Mouse (Mus musculus) spleen, postnatal 36 days (tissue): ENCODE data around the gene Epn1.

Experiments
- DNase-seq, 2 experiments: peaks; one replicate each; pipeline ENCODE4 v3.0.0; 2022; ENCODE audit warnings: low spot score in 2 of 2, mixed read lengths in 1 of 2

Epn1 gene

DNA sequence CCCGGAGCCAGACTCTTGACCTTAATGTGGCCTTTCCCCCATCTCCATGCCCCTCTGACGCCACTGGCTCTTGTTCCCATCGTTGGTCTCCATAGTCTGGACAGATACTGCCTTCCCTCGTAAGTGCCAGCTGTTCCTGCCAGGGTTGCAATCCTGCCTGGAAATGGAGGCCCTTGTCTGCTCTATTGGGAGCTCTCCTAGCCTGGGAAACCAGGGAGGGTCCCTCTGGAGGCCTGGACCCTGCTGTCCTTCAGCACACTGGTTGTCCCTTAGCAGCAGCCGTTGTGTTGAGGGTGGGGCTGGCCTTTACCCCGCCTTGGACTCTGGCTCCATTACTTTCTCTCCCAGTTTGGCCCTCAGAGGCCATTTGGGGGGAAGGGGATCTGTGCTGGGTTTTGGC is 12.3 kb downstream of the Epn1 start:
- DNase-seq, result no peak

DNA sequence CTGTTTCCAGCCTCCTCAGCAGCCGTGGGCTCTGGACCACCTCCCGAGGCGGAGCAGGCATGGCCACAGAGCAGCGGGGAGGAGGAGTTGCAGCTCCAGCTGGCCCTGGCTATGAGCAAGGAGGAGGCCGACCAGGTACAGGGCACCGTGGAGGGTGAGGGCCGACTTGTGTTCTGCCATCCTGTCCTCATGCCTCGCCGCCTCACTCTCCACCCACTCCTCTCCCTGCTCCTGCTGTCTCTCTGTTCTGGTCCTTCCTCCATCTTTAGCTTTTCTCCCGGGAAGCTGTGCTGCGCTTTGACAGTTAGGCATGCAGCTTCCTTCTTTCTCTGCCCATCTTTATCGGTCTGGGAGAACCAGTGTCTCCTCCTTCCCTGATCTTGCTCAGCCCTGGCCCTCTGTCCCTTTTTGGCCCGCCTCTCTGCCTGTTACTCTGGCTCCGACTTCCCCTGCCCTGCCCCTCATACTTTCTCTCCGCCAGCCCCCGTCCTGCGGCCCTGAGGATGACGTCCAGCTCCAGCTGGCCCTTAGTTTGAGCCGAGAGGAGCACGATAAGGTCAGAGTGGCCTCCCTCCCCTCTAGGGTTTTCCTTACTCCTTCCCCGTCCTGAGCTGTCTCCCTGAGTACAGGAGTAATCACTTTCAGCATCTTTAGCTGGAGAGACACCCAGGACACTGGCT is 12.9 kb downstream of the Epn1 start:
- DNase-seq, result no peak

DNA sequence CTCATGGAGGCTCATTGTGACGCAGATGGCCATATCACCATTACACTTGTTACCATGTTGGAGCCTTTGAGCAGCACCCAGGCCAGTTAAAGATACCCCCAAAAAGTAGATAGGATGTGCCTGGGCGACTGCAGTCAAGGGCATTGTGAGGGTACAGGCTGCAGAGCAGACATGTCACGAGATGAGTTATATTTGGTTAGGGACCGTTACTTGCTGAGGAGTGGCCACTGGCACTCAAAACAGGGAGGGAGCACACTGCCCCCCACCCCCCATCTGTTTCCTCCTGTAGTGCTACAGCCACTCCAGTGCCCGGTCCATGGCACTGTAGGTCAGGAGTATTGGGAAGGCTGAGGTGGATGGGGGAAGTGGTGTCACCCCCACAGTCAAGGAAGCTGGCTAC is 18.7 kb downstream of the Epn1 start:
- DNase-seq, result no peak

DNA sequence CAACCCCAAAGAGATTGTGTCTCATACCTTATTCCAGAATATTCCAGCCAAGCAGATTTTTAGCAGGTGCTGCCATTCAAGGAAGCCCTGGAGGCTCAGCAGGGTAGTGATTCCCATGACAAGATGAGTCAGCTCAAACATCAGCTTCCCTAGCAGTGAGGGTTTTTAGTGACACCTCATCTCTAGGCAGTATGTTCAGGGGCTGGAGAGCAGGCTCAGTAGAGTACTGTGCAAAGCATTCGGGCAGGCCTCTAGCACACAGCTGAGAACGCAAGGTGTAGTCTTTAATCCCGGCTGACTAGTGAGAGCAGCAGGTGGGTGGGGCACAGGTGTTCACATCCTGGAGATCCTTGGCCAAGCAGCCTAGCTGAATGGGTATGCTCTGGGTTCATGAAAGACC is 19.8 kb downstream of the Epn1 start:
- no peak for DNase-seq

DNA sequence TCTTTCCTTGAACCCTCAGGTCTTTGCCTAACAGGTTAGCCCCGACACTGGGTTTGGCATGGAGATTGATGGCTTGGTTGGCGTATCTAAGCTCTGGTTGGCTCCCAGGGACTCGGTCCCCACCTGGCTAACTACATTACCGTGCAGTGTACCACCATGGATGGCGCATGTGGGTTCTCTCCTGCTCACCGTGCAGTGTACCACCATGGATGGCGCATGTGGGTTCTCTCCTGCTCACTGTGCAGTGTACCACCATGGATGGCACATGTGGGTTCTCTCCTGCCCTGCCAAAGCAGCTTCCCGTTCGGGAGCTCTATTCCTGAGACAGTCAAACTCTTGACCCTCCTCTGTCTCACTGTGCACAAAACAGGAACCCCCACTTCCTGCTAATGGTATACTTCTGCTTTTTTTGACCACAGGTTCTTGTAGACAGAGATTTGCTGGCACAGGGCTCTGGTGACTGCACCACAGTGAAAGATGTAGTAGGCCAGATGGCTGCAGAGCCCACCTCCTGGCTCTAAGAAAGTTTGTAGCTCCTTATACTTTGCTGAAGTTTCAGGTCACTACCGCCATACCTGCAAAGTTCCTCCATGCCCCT is 21.1 kb downstream of the Epn1 start:
- DNase-seq, result peak; percentile 82 to 86

DNA sequence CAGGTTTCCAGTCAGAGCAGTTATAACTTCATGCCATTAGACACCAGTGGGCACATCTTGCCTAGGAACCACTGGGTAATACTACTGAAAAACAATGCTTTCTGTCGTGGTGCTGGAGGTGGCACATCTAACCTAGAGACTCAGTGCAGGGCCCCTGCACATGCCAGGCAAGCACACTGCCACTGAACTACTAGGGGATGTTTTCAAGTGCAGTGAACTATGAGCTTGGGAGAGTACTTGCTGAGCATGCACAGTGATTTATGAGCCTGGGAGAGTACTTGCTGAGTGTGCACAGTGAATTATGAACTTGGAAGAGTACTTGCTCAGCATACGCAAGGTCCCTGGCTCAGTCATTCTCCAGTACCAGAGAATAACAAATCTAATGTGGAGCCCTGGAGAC is 22.5 kb downstream of the Epn1 start:
- no peak for DNase-seq

DNA sequence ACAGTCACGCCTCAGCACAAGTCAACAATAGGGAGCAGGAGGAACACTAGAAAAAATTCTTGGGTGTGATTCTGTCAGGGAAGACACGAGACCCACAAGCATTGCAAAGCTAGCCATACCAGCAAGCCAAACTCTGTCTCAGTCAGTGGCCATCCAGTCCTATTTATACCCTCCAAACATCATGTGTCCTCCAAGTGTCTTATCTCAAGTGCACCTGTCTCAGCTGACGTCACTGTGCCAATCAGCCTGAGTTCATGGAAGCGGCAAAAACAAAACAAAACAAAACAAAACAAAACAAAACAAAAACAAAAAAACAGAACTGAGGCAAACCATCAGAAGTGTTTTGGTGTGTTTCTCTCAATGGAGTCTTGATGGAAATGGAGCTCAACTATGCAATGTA is 28.2 kb downstream of the Epn1 start:
- no peak for DNase-seq

DNA sequence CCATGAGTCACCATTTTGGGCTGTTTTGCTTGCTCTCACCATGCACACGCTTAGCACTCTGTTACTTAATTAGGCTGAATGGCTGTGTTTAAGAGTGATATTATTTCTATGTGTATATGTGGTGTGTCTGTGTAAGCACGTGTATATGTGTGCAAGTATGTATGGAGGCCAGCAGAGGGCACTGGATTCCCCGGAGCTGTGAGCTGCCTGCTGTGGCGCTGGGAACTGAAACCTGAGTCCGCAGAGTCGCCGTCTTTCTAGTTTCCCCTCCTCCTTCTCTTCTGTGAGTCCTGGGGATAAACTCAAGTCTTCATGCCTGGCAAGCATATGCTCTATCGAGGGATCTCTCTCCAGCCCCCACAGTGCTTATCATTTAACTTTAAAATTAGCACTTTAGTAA is 29.3 kb downstream of the Epn1 start:
- no peak for DNase-seq

DNA sequence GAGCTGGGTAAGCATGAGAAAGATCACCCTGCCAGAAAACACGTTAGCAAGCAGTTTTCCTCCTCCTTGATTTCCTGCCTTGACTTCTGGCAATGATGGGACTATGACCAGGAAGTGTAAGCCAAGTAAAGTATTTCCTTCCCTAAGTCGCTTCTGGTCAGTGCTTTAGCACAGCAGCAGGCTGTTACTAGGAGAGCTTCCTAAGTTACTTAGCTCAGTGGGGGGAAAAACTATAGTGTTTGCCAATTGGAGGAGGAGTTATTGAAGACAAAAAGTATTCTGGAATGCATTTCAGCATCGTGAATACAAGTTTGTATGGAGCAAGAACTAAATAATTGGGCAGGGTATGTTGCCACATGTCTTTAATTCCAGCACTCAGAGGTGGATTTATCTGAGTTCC is 32.7 kb downstream of the Epn1 start:
- DNase-seq, result no peak

DNA sequence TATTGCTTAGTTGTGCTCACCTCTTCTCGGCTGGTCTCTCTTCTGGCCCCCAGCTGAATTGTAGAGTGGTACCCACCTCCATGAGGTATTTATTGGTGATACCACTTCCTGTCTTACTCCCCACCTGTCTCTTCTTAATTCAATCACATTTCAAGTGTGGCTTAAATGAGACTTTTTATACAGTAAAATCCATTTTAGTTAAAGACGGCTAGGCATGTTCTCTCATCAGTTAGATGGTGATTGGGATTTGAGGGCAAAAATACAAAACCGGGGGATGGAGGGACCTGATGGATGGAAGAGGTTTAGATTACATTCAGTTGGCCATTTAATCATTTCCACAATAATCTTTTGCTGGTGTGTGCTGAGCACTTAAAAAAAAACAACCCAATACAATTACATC is 36.8 kb downstream of the Epn1 start, which contains the start of gene Rfpl4:
Gene Rfpl4 (minus strand): TSS at position 101 of the 400 bp plus-strand sequence.
- DNase-seq, result no peak

DNA sequence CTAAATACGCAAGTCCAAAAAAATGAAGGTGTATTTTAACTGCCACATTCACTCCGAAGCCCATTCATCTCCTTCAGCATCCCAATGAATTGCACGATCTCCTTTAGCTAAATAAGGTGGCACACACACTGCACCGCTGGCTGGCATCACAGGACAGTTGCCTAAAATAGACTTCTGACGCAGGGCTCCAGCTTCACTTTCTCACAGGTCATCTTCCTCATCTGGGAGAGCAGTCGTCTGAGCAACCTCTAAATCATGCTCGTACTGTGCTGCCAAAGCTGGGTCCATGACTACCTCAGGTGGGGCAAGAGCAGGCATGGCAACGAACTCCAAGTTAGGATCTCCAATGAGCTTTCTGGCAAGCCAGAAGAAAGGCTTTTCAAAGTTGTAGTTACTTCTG is 45.0 kb downstream of the Epn1 start:
- no peak for DNase-seq

DNA sequence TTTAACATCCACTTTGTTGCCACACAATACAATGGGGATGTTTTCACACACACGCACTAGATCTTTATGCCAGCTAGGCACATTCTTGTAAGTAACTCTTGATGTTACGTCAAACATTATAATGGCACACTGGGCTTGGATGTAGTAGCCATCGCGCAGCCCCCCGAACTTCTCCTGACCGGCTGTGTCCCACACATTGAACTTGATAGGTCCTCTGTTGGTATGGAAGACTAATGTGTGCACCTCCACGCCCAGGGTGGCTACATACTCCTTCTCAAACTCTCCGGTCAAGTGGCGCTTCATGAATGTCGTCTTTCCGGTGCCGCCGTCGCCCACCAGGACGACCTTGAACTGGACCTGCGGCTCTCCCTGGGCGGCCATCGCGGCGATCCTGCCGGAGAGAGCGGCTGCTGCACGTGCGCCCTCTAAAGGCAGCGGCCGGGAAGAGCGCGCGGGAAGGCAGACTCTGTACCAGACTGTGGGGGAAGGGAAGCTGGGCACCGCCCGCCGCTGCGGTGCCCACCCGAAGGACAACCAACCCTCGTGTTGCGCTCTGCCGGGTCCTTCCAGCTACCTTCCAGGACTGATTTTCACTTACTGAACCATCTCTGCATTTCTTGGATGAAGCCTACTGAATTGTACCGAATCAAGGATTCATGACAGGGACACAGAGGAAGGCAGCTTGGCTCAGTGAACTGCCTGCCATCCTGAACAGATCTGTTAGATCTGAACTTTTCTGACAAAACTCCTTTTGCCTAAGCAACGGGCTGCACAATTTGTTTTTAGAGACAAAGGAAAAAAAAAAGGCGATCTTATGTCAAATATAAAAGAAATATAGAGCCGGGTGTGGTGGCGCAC is 45.7 kb downstream of the Epn1 start, which contains the start of gene Rasl2-9:
Gene Rasl2-9 (minus strand): TSS at position 402 of the 858 bp plus-strand sequence.
- DNase-seq, result peak; percentile 71
